Mouse (Mus musculus) C2C12 (cell line): ENCODE measurements at regions not wholly inside any gene's neighbourhood (a gene's known extent, or its start where the extent isn't known, plus 50 kb on each side); places are given as distances from the start of the nearest gene placed in this dataset.

Source experiments
- CTCF ChIP-seq: IDR thresholded peaks from one replicate; pipeline ENCODE4 v1.5.1; 2011; ENCODE audit not compliant: control insufficient read depth, insufficient read depth, insufficient read length
- FOSL1 ChIP-seq: IDR thresholded peaks from one replicate; pipeline ENCODE4 v1.8.0; 2011; ENCODE audit warnings: mild to moderate bottlenecking, low read length; ENCODE audit not compliant: poor library complexity, insufficient read depth, severe bottlenecking
- MYOG ChIP-seq: IDR thresholded peaks from one replicate; pipeline ENCODE4 v1.6.1; 2011; ENCODE audit not compliant: control insufficient read depth, insufficient read length; ENCODE audit errors: extremely low read depth

DNA sequence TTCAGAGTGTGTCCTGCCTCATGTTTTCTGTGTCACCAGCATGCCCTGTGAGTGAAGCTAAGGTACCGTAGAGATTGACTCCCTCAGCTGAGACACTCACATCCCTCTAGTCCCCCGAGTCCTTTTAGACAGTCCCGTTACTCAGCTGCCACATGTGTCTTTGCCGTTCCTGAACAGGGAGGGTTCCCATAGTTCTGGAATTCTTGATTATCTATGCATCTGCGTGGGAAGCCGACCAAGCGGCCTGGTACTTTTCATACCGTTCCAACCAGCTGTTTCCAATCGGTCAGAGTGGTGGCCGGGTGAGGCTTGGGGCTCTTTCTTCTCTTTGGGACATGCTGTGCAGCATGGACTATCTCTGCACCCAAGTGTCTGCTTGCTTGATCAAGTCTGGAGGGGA, 82.3 kb upstream of the Spin1 start:
- TF ChIP-seq CTCF (no peak), MYOG (no peak), FOSL1 (no peak)
